Mouse (Mus musculus): ENCODE results near the gene Fam120a.

DNA sequence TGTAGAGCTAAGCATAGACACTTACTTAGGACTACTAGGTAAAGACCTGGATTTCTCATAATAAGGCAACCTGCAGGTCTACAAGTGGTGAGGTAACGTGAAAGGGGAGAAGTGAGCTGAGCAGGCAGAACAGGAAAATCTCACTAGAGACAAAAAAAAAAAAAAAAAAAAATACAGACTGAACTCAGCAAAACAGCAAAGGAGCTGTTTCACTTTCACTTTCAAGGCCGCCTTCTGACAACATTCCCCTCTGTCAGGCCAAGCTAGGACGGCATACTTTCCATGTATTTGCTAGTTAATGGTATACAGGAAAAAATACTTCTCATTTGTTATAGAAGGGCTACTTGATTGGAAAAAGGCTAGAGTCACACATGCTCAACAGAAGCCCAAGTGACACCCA, 10.0 kb upstream of the Fam120a start:
- no peak for TF ChIP-seq GATA1 (IDR thresholded peaks at IDR 0.05; ENCODE audit: borderline replicate concordance, low read length)
- no peak for TF ChIP-seq FLI1 (IDR thresholded peaks at IDR 0.05; ENCODE audit: low read length)

Measured in megakaryocyte, embryonic 14.5 days (primary cell).